ENCODE assay signal across 25 mouse cellular contexts in the genomic region with DNA sequence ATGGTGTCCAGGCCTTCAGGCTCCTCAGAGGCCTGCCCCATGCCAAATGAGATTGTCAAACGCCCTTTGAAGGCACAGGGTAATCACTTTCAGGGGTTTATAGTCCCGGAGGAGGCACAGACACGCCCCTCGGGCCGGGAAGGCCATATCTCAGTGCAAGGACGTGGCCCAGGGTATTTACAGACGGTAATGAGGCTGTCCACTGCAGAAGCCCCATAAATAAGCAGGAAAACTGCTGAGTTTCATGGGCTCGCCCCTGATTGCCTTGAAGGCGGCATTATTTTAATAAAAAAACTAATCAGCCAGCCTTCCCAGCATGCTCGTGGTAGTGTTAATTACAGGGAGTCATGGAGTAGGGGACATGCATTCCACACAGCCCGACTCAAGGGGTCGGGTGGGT. TPM values are rescaled to one million over a fixed set of nuclear protein-coding genes. Genes with fewer than 3 reads are reported as not detected.
DNase-seq lines count a peak whose midpoint lies in the region; ATAC-seq and TF ChIP-seq lines count a peak whose summit lies in the region.
"Had no signal": no experiment of that assay in that cellular context is flagged by ENCODE, and none has a peak within 500 bp of the region (broad histone marks: within the 10 kb centered on the region; RNA-seq: fewer than 3 reads in every experiment).

No protein-coding gene starts in this region.

- H3K4me1 ChIP-seq in hindbrain, embryonic 11.5 days (replicated peaks; ENCODE audit: control insufficient read depth, insufficient read depth, low read length) = peaks cover 2% of the 10 kb centered on the region; the same call in 1 of the 2 replicates
- peaks cover 5% of the 10 kb centered on the region; the same call in 1 of the 2 replicates for H3K4me1 ChIP-seq in hindbrain, postnatal 0 days (ENCODE audit: insufficient read depth, low read length)
- peaks cover 27% of the 10 kb centered on the region for H3K4me1 ChIP-seq in neural tube, embryonic 12.5 days
- no peaks in the 10 kb centered on the region for H3K4me1 ChIP-seq in heart, embryonic 12.5 days (replicated peaks)
- H3K4me1 ChIP-seq: heart, embryonic 13.5 days had no signal

- H3K9me3 ChIP-seq in hindbrain, embryonic 11.5 days (ENCODE audit: control insufficient read depth, low read length) = no peaks in the 10 kb centered on the region
- H3K9me3 ChIP-seq in hindbrain, postnatal 0 days (ENCODE audit: low read length) = no peaks in the 10 kb centered on the region
- no peaks in the 10 kb centered on the region for H3K9me3 ChIP-seq in neural tube, embryonic 12.5 days
- no peaks in the 10 kb centered on the region for H3K9me3 ChIP-seq in heart, embryonic 12.5 days (replicated peaks)
- H3K9me3 ChIP-seq: embryonic facial prominence, embryonic 15.5 days; forebrain, embryonic 10.5 days; heart, embryonic 13.5 days had no signal

- no peaks in the 10 kb centered on the region for H3K27me3 ChIP-seq in hindbrain, embryonic 11.5 days (ENCODE audit: control insufficient read depth, insufficient read depth, low read length)
- no peaks in the 10 kb centered on the region for H3K27me3 ChIP-seq in hindbrain, postnatal 0 days (ENCODE audit: insufficient read depth, low read length)
- H3K27me3 ChIP-seq in neural tube, embryonic 12.5 days (replicated peaks) = 0 out of 2 replicates have a peak, but pooled peaks cover 8% of the 10 kb centered on the region
- H3K27me3 ChIP-seq in heart, embryonic 12.5 days (replicated peaks) = peaks cover 36% of the 10 kb centered on the region

- WGBS in hindbrain, embryonic 11.5 days = 59% methylated on average over 12 of the region's 12 CpGs
- WGBS in hindbrain, postnatal 0 days = 59% methylated on average over 12 of the region's 12 CpGs
- 11% methylated on average over 12 of the region's 12 CpGs for WGBS in neural tube, embryonic 12.5 days
- WGBS in heart, embryonic 12.5 days = 61% methylated on average over 12 of the region's 12 CpGs

- no peak overlapping the region for H3K27ac ChIP-seq in hindbrain, embryonic 11.5 days (ENCODE audit: low read depth, low read length)
- no peak overlapping the region for H3K27ac ChIP-seq in hindbrain, postnatal 0 days
- H3K27ac ChIP-seq in neural tube, embryonic 12.5 days = no peak overlapping the region
- H3K27ac ChIP-seq in heart, embryonic 12.5 days (ENCODE audit: poor library complexity, severe bottlenecking) = no peak overlapping the region
- H3K27ac ChIP-seq: embryonic facial prominence, embryonic 15.5 days; forebrain, embryonic 10.5 days; heart, adult 2 months; heart, embryonic 13.5 days; hindbrain, embryonic 14.5 days had no signal

- no peaks in the 10 kb centered on the region for H3K36me3 ChIP-seq in hindbrain, embryonic 11.5 days (ENCODE audit: control insufficient read depth, insufficient read depth, low read length)
- no peaks in the 10 kb centered on the region for H3K36me3 ChIP-seq in hindbrain, postnatal 0 days (ENCODE audit: insufficient read depth, low read length)
- no peaks in the 10 kb centered on the region for H3K36me3 ChIP-seq in neural tube, embryonic 12.5 days
- no peaks in the 10 kb centered on the region for H3K36me3 ChIP-seq in heart, embryonic 12.5 days
- H3K36me3 ChIP-seq: embryonic facial prominence, embryonic 15.5 days; forebrain, embryonic 10.5 days; heart, embryonic 13.5 days had no signal

- TF ChIP-seq CTCF in hindbrain, postnatal 0 days (IDR thresholded peaks at IDR 0.05; ENCODE audit: low read depth) = no peak

- H3K4me2 ChIP-seq in hindbrain, embryonic 11.5 days (replicated peaks; ENCODE audit: low read depth, low read length) = no peak overlapping the region
- H3K4me2 ChIP-seq in hindbrain, postnatal 0 days (ENCODE audit: low read depth, low read length) = no peak overlapping the region
- no peak overlapping the region for H3K4me2 ChIP-seq in neural tube, embryonic 12.5 days (replicated peaks)
- no peak overlapping the region for H3K4me2 ChIP-seq in heart, embryonic 12.5 days
- H3K4me2 ChIP-seq: embryonic facial prominence, embryonic 15.5 days; heart, embryonic 13.5 days; hindbrain, embryonic 14.5 days had no signal

- no peak overlapping the region for H3K4me3 ChIP-seq in hindbrain, embryonic 11.5 days (ENCODE audit: low read depth, low read length)
- no peak overlapping the region for H3K4me3 ChIP-seq in hindbrain, postnatal 0 days (ENCODE audit: low read length)
- no peak overlapping the region for H3K4me3 ChIP-seq in neural tube, embryonic 12.5 days
- no peak overlapping the region for H3K4me3 ChIP-seq in heart, embryonic 12.5 days
- H3K4me3 ChIP-seq: embryonic facial prominence, embryonic 15.5 days; erythroblast, embryonic 14.5 days; forebrain, embryonic 10.5 days; heart, adult 2 months; heart, embryonic 13.5 days had no signal

- H3K9ac ChIP-seq in hindbrain, embryonic 11.5 days (ENCODE audit: low read depth, low read length) = no peak overlapping the region
- H3K9ac ChIP-seq in hindbrain, postnatal 0 days (replicated peaks; ENCODE audit: low read length) = no peak overlapping the region
- H3K9ac ChIP-seq in neural tube, embryonic 12.5 days = no peak overlapping the region
- no peak overlapping the region for H3K9ac ChIP-seq in heart, embryonic 12.5 days
- H3K9ac ChIP-seq: embryonic facial prominence, embryonic 15.5 days; heart, embryonic 13.5 days; hindbrain, embryonic 14.5 days had no signal

- DNase-seq in hindbrain, embryonic 11.5 days (ENCODE audit: low spot score) = no peak
- no peak for DNase-seq in hindbrain, postnatal 0 days (ENCODE audit: low spot score)
- DNase-seq in neural tube, embryonic 10.5 days (ENCODE audit: extremely low spot score, low spot score) = no peak
- peak; percentile 50 for DNase-seq in mesoderm, embryonic 11.5 days (ENCODE audit: low read depth, low spot score)
- DNase-seq in frontal cortex, postnatal 10 days (ENCODE audit: low spot score in 2 of 2) = no peak
- DNase-seq: adrenal gland, postnatal 14 days; cerebellum, adult 18-20 months; cerebellum, adult 9-11 months; cerebellum, postnatal 36 days; gastrocnemius, postnatal 14 days; heart, adult 2 months; heart, postnatal 36 days had no signal

- ATAC-seq in hindbrain, embryonic 11.5 days (ENCODE audit: low FRiP score) = 0 out of 2 replicates have a peak, but pooled peaks have one; percentile 17
- ATAC-seq in hindbrain, postnatal 0 days = no peak
- peak; percentile 35; the same call in 1 of the 2 replicates for ATAC-seq in neural tube, embryonic 12.5 days (ENCODE audit: low FRiP score, low read depth)
- ATAC-seq in heart, embryonic 12.5 days (ENCODE audit: insufficient number of reproducible peaks, low FRiP score) = no peak
- ATAC-seq: activated CD4-positive, CD25-positive, alpha-beta regulatory T cell, adult 4 months; forebrain, embryonic 14.5 days; Patski had no signal

RNA-seq across cellular contexts. Expression of a gene that starts 26.8 kb away (rescaled TPM):
- polyA plus RNA-seq in hindbrain, embryonic 11.5 days (2014; fragmentation: Nextera tagmentation; extraction: Ambion mirVana) = not detected in 2 replicates
- total RNA-seq in hindbrain, postnatal 0 days (2014; rRNA removed) = not detected in 2 replicates
- polyA plus RNA-seq in hindbrain, postnatal 0 days (2015; fragmentation: Nextera tagmentation; extraction: Ambion mirVana) = 0.11 TPM in 1 of 2 replicates, not detected in the other
- 0.10 and 0.13 TPM in 2 replicates for polyA plus RNA-seq in neural tube, embryonic 12.5 days (2016; fragmentation: Nextera tagmentation; extraction: Ambion mirVana)
- 6.7 and 7.4 TPM in 2 replicates for polyA plus RNA-seq in heart, embryonic 12.5 days (2016; fragmentation: Nextera tagmentation; extraction: Ambion mirVana)
- total RNA-seq: CH12.LX had no signal
- polyA plus RNA-seq: activated CD4-positive, CD25-positive, alpha-beta regulatory T cell, adult 4 months; embryonic facial prominence, embryonic 11.5 days; forebrain, embryonic 10.5 days had no signal

RNA-seq across cellular contexts. Expression of a gene that starts 54.1 kb away (rescaled TPM):
- 6.0 and 7.0 TPM in 2 replicates for polyA plus RNA-seq in hindbrain, embryonic 11.5 days (2014; fragmentation: Nextera tagmentation; extraction: Ambion mirVana)
- 134 and 141 TPM in 2 replicates for total RNA-seq in hindbrain, postnatal 0 days (2014; rRNA removed)
- 94.1 and 96.2 TPM in 2 replicates for polyA plus RNA-seq in hindbrain, postnatal 0 days (2015; fragmentation: Nextera tagmentation; extraction: Ambion mirVana)
- polyA plus RNA-seq in neural tube, embryonic 12.5 days (2016; fragmentation: Nextera tagmentation; extraction: Ambion mirVana) = 16.4 and 17.9 TPM in 2 replicates
- polyA plus RNA-seq in heart, embryonic 12.5 days (2016; fragmentation: Nextera tagmentation; extraction: Ambion mirVana) = 0.68 and 0.88 TPM in 2 replicates
- total RNA-seq: CH12.LX; gastrocnemius, adult 18-20 months; gastrocnemius, postnatal 14 days; heart, adult 2 months; heart, postnatal 36 days had no signal
- polyA plus RNA-seq: activated CD4-positive, CD25-positive, alpha-beta regulatory T cell, adult 4 months; erythroblast, embryonic 14.5 days had no signal

Comparison
In these comparisons a context has a peak if more than half of its experiments do, and no peak if none do; other contexts are left out.
1. ATAC-seq: peak in hindbrain, embryonic 11.5 days (single experiment) and neural tube, embryonic 12.5 days (single experiment); none in hindbrain, postnatal 0 days (single experiment) and heart, embryonic 12.5 days (single experiment).